Mouse (Mus musculus) 3T3-L1 (cell line): ENCODE results near the gene Zfp800.

Source experiments
- DNase-seq: peaks from one replicate; pipeline ENCODE4 v3.0.0-alpha.2; 2015; ENCODE audit warnings: low read depth, low spot score

Zfp800 gene

DNA sequence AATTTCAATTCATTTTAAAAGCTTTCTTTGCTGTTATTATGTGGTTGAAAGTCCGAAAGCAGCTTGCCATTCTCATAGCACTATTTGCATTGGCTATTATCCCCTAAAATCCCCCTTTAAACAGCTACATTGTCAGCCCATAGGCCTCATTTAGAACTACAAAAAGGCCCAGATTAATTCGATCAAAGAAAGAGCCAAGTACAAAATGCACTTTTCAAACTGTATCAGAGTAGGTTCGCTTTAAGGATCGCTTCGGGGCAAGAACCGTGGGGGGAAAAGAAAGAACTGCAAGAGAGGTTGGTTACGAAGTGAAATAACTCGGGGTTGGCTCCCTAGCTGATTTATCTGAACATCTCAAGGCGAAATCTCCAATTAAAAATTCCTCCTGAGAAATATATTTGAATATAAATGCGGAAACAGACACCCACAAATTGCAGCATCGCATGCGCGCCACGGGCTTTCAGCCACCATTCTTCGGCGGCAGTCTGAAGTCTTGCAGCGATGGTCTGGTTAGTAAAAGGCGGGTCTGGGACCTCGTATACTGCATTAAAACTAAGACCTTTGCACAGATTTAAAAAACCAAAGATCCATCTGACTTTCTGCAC is 850 bp downstream of the Zfp800 start:
- no peak for DNase-seq

GRCm38 (mm10) chr6:28396051-28396852 is 1.6 kb downstream of the Zfp800 start:
- DNase-seq, result no peak

DNA sequence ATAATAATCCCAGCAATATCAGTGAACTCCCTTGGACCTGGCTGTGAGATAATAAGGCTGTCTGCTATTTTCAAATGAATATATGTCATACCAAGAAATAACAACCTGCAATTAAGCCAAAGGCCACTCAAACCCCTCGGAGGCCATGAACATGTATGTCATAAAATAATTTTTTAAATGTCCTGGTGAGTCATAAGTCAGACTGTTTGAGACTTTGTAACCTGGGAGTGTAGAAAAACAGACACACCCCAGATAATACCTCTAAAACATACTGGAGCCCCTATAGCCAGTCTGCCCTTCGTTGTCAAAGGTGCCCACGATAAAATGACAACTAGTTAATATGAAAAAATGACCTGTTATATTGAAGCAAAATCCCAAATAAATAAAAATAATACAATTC is 8.8 kb downstream of the Zfp800 start:
- no peak for DNase-seq

DNA sequence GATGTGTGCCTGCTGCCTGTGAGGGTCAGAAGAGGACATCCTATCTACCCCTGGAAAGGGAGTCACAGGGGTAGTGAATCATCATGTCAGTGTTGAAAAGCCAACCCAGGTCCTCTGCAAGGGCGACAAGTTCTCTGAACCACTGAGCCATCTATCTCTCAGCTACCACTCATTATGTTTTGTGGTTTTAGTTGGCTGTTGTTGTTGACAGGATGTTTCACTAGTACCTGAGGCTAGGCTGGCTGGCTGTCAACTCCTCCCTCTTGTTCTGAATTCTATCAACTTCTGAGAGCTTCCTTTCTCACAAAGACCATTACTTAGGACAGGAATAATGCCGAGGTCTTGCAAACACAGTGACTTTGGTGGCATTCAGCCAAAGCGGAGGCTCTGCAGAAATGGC is 12.6 kb downstream of the Zfp800 start:
- DNase-seq, result no peak

- peak; percentile 24 for DNase-seq
Observed at GRCm38 (mm10) chr6:28381983-28382382, 15.8 kb downstream of the Zfp800 start.

DNA sequence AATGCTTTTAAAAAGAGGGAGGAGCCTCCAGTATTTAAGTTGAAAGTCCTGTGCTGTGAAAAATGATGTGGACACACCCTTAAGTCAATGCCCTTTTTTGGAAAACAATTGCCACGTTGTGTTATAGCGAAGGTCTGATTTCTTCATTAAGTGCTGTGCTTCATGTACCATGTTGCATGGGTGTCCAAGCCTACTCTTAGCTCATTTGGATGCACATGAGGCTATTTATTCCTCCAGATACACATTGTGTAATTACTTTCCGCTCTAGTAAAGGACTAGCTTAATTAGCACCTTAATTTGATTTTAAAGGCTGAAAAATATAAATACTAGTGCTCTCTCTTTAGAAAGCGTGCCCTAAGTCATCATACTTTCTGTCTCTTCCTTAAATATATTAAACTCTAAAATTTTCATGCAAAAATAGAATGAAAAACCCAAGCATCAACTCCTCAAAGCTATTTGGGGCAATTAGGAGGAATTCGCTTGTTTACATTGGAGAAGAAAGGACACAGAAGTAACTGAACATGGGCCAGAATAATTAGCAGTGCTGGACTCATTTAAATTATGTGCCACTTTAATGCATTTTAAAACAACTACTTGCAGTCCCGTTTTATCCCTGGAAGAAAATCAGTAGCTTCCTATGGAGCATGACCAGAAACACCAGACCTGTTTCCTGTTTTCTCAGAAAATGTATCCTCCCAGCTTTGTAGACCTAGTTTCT is 27.7 kb downstream of the Zfp800 start:
- no peak for DNase-seq

- no peak for DNase-seq
Observed at GRCm38 (mm10) chr6:28367575-28367974, 30.2 kb downstream of the Zfp800 start.

DNA sequence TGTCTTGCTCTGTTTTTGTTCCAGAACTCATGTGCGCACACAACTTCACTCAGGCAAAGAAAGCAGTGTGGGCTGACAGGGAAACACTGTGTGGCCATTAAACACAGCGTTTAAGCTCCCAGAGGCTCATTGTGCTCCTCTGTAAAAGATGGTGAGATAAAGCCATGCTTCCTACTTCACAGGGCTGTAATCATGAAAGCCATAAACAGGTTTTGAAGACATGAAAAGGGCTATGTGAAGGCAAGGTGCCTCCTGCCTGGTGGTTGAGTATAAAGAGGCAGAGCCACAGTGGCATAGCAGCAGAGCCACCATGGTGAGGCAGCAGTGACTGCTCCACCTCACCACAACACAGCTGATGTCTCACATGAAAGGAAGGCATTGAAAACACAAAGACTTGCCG is 46.7 kb downstream of the Zfp800 start:
- no peak for DNase-seq

DNA sequence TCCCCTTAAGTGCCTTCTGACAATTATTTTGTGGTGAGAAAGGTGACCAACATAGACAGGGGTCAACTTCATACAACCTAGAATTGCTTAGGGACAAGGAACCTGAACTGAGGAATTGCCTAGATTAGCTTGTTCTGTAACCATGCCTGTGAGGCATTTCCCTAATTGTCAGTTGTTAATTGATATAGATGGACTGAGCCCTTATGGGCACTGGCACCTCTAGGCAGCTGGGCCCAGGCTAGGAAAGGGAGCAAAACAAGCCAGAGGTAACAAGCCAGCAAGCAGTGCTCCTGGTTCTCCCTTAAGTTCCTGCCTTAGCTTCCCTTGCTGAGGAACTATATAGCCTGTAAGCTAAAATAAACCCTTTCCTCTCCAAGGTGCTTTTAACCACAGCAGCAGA is 52.1 kb downstream of the Zfp800 start:
- DNase-seq, result no peak

GRCm38 (mm10) chr6:28345181-28345580 is 52.6 kb downstream of the Zfp800 start:
- peak; percentile 52 for DNase-seq

GRCm38 (mm10) chr6:28342863-28343262 is 54.9 kb downstream of the Zfp800 start:
- no peak for DNase-seq

DNA sequence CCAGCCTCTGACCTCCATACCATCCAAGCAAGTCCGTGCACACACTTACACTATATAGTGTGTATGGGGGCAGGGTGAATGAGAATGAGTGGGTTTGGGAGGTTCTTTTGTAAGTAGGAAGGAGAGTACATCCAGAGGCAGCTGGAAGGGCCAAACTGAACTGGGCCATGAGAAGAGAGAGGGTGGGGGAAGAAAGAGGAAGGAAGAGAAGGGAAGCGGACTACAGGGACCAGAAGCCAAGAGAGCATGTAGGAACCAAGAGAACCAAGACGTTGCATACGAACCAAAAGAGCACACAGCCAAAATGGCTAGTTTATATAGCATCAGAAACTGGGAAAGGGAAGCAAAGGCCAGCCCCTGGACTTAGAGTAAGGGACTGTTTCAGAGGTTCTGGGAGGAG is 56.6 kb downstream of the Zfp800 start:
- no peak for DNase-seq

DNA sequence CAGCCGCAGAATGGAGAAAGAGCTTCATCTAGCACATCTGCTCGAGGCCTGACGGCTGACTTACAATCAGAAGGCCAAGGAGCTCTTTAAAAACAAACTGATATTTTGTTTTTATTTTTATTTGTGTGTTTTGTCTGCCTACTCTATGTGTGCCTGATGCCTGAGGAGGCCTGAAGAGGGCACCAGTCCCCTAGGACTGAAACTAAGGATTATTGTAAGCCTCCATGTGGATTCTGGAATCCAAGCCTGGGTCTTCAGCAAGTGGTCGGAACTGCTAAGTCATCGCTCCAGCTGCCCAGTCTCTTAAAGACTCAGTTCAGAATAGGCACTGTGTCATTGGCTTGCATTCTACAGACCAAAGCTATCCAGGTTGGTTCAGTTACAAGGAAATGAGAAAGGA is 58.4 kb downstream of the Zfp800 start:
- peak; percentile 51 for DNase-seq

GRCm38 (mm10) chr6:28333696-28334095 is 64.1 kb downstream of the Zfp800 start:
- DNase-seq, result no peak

DNA sequence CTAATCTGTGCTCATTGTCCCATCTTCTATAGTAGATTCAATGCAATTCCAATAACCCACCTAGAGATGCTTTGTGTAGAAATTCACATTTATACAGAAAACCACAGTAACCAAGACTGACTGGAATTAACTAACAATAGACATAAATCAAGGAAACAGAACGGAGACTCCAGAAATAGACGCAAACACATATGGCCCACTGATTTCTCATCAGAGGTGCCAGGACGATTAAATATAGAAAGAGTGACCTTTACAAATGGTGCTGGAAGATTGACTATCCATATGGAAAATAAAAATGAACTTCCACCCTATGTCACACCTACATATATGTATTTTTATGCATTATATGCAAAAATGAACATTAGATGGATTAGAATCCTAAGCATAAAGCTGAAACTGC is 65.3 kb downstream of the Zfp800 start:
- DNase-seq, result no peak

- DNase-seq, result no peak
Observed at GRCm38 (mm10) chr6:28329815-28330214, 68.0 kb downstream of the Zfp800 start.

DNA sequence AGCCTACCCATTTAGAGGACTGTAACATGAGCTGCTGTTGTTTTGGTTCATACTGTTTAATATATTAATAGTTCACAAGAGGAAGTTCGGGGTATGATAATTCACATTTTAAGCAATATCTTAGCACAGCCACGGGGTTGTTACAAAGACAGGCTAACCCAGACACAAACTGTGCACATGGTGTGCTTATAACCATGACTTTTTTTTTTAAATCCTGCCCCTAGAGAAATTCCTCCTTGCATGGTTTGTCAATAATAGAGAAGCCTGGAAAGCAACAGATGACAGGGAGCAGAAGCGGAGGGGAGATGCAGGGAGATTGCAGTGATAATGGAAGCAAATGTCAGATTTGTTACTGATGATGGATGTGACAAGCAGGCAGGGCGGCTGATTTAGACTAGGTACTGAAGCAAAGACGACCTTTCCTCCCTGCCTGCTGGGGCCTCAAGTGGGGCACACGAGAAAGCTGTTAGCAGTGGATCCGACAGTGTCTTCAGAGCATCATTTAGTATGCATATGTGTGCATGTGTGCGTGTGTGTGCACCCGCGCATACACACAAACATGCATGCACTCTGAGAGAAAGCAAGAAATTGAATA is 68.7 kb downstream of the Zfp800 start:
- DNase-seq, result no peak

DNA sequence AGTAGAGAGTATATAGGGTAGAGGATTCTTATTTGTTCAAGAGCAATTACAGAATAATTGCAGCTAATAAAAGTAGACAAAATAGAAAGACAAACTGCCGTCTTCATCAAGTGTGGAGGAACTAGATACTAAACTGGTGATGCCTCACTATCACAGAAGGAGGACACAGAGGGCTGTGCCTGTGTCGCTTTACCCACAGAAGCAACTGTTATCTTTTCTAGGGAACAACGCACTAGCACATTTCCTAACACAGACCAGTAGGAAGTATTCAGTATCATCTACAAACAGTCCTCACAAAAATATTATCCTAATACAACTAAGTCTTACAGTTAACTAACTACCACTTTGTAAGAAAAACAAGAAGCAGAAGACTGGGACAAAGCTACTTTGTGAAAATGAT is 71.1 kb downstream of the Zfp800 start:
- DNase-seq, result no peak

DNA sequence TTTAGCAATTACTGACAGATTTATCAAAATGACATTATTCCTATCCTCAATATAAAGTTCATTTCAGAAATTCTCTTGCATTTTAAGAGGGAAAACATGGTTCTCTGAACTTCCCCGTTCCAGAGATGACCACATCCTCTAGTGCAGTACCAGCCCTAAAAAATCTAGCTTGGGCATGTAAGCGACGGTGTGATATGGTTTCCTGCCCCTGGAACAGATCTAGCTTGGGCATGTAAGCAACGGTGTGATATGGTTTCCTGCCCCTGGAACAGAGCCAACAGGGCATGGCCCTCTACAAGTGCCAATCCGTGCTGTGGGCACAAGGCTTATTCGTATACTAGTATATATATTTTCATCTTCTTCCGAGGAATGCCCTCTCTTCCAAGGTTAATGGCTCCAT is 75.4 kb downstream of the Zfp800 start:
- DNase-seq, result no peak

DNA sequence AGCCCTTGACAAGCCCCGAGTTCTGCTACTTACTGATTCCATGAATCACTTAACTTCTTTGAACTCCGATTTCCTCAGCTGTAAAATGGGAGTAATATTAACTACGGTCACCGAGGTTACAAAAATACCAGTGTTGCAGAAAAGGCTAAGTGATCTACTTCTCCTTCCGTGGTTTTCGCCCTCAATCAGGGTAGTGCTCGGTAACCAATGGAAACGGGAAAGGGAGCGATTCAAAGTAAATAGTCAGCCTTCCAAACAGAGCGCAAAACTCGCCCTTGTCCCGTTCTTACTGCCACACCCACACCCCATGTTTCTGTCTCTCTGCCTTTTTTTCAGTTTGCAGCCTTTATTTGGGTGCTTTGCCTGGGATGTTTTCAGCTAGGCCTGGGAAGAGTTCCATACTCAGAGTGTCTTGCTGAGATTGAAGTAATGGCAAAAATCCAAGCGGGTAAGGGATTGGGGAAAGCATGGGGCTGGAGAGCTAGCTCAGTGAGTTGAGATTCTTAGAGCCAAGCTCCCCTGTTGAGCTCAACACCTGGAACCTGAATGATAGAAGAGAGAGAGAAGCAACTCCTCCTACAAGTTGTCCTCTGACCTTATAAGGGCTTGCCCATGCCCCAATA is 78.0 kb downstream of the Zfp800 start:
- no peak for DNase-seq

DNA sequence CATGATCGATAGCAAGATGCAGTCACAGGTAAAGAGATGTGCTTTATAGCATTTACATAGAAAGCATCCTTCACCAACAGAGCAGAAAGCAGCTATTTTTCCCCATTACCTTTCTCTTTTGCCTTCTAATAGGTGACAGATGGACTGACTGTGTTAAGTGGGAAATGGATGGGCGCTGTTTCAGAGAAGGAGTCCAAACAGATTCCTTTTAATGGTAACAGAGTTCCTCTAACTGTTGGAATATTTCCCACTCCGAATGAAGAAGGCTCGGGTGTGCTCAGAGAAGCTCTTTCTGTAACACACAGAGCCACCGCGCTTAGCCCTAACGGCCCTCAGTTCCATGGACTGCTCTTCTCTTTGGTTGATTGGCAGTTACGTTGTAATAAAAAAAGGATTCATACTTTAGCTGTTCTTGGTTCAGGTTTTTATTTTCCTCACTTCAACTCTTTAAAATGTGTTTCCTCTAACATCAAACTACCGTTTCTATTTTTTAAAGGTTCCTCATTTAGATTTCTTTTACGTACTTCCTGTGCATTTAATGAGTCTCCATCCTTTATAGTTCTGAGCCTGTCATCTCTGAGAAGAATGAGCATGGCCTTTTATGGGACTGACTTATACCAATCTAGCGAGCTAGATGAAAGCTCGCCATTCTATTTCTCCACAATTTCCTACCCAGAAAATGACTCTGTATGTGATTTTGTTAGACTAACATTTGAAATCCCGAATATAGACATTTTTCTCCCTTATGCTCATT is 78.8 kb downstream of the Zfp800 start:
- DNase-seq, result no peak
